Mouse (Mus musculus): ENCODE data around the gene Ccn6. TPM values are rescaled to one million over a fixed set of nuclear protein-coding genes. Genes with fewer than 3 reads are reported as not detected.
"Not testable (repeated sequence)": the region's sequence is repeated elsewhere in the genome, so short reads cannot be mapped to it uniquely, and the experiment has no call there.

Ccn6 gene
- polyA plus RNA-seq (2012; rRNA removed), result not detected in 2 replicates

GRCm38 (mm10) chr10:39163694-39164093 is at the start of gene Ccn6:
Gene Ccn6, minus strand, starts transcription at chr10:39163794.
- TF ChIP-seq CTCF (IDR thresholded peaks at IDR 0.05; ENCODE audit: borderline replicate concordance, control insufficient read depth, extremely low read depth, insufficient read depth, low read length, poor library complexity) (no peak), POLR2A (IDR thresholded peaks at IDR 0.05; ENCODE audit: control insufficient read depth, extremely low read depth, insufficient read depth, low read length, poor library complexity) (no peak)
- Histone ChIP-seq H3K4me1 (replicated peaks; ENCODE audit: control insufficient read depth, insufficient read depth, low read length) (peaks cover 5% of the 10 kb centered on the region; the same call in 1 of the 2 replicates), H3K4me3 (ENCODE audit: control insufficient read depth, insufficient read depth, low read length) (no peak within 1 kb of the TSS), H3K36me3 (ENCODE audit: control insufficient read depth, insufficient read depth, low read length) (no peaks in the 10 kb centered on the region), H3K27me3 (ENCODE audit: control insufficient read depth, insufficient read depth, low read length) (no peaks in the 10 kb centered on the region), H3K27ac (ENCODE audit: control insufficient read depth, insufficient read depth, low read length) (no peak within 1 kb of the TSS)
- 97% methylated on average over 10 of the region's 10 CpGs for WGBS
- no peak for DNase-seq

DNA sequence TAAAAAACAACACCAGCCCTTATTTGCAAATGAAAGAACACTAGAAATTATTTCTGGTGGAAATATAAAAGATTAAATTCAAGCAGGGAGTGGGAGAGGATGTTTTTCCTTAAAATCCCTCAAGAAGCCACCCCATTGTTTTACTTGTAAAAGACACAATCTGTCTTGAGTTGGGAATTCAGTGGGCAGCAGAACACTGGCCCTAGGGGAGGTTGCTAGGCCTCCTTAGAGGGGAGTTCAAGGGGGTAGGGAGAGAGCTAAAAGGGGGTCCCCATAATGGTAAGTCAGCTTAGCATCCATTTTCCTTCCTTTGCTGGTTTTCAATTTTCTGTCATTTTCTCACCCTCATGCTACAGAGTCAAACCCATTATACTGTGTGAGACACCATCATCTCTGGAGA is 46.4 kb upstream of the Ccn6 start:
- Histone ChIP-seq H3K36me3 (ENCODE audit: control insufficient read depth, insufficient read depth, low read length) (no peaks in the 10 kb centered on the region), H3K4me3 (ENCODE audit: control insufficient read depth, insufficient read depth, low read length) (no peak overlapping the region), H3K27ac (ENCODE audit: control insufficient read depth, insufficient read depth, low read length) (no peak overlapping the region), H3K27me3 (ENCODE audit: control insufficient read depth, insufficient read depth, low read length) (no peaks in the 10 kb centered on the region), H3K4me1 (replicated peaks; ENCODE audit: control insufficient read depth, insufficient read depth, low read length) (no peaks in the 10 kb centered on the region)
- no peak for DNase-seq
- TF ChIP-seq CTCF (IDR thresholded peaks at IDR 0.05; ENCODE audit: borderline replicate concordance, control insufficient read depth, extremely low read depth, insufficient read depth, low read length, poor library complexity) (no peak), POLR2A (IDR thresholded peaks at IDR 0.05; ENCODE audit: control insufficient read depth, extremely low read depth, insufficient read depth, low read length, poor library complexity) (no peak)

DNA sequence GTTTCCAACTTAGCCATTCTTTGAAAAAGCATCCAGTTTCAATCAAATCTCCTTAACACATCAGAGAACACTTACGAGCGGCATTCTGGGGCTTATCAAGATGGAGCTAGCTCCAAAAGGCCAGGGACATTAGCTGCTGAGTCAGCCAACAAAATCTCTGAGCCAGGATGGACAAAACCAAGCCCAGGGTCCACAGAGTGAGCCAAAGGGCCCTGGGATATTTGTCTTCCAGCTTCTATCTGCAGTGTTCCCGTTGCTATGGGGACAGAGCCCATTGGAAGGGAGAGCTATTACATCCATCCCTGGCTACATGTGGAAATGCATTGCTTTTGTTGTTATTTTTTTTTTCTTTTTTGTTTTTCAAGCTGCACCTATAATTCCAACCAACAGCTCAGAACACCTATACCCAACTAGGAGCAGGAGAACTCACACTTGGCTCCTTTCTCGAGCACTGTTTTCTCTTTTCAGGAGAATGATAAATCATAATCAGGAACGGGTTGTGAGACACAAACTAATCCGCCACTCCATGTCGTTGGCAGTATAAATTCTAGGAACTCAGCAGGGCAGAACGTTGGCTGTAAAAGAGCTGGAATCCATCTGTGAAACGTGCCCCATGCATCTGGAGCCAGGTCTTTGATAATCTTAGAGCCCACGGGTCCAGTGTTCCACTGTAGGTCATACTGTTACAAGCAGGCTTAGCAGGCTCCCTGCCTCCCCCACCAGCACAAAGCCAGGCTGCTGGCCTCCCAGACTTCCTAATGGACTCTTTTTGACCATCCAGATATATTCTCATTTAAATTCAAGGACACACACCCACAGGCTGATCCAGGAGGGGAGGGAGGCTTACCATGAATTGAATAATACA is 45.8 kb upstream of the Ccn6 start:
- TF ChIP-seq CTCF (IDR thresholded peaks at IDR 0.05; ENCODE audit: borderline replicate concordance, control insufficient read depth, extremely low read depth, insufficient read depth, low read length, poor library complexity), result no peak
- TF ChIP-seq POLR2A (IDR thresholded peaks at IDR 0.05; ENCODE audit: control insufficient read depth, extremely low read depth, insufficient read depth, low read length, poor library complexity), result no peak
- Histone ChIP-seq H3K4me1 (replicated peaks; ENCODE audit: control insufficient read depth, insufficient read depth, low read length) (no peaks in the 10 kb centered on the region), H3K36me3 (ENCODE audit: control insufficient read depth, insufficient read depth, low read length) (no peaks in the 10 kb centered on the region), H3K27ac (ENCODE audit: control insufficient read depth, insufficient read depth, low read length) (no peak overlapping the region), H3K27me3 (ENCODE audit: control insufficient read depth, insufficient read depth, low read length) (no peaks in the 10 kb centered on the region), H3K4me3 (ENCODE audit: control insufficient read depth, insufficient read depth, low read length) (no peak overlapping the region)
- WGBS, result 91% methylated on average over 10 of the region's 10 CpGs
- no peak for DNase-seq

DNA sequence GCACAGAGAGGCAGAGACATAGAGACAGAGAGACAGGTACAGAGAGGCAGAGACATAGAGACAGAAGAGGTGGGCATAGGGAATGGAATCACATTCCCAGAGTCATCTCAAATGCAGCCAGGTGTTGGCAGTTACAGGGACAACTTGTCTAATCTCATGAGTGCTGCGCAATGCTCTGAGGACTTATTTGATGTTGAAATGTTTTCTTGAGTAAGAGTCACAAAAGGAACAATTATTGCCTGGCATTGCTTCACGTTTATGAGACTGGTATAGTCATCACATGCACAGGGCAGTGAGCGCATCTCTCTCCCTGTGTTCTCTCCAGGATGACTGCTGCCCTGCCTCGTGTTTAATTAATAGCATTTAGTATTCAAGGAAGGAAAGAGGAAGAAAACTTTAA is 45.1 kb upstream of the Ccn6 start:
- H3K4me1 ChIP-seq (replicated peaks; ENCODE audit: control insufficient read depth, insufficient read depth, low read length), result no peaks in the 10 kb centered on the region
- no peak overlapping the region for H3K4me3 ChIP-seq (ENCODE audit: control insufficient read depth, insufficient read depth, low read length)
- no peak overlapping the region for H3K27ac ChIP-seq (ENCODE audit: control insufficient read depth, insufficient read depth, low read length)
- WGBS, result 85% methylated on average over 4 of the region's 4 CpGs
- H3K36me3 ChIP-seq (ENCODE audit: control insufficient read depth, insufficient read depth, low read length), result no peaks in the 10 kb centered on the region
- no peaks in the 10 kb centered on the region for H3K27me3 ChIP-seq (ENCODE audit: control insufficient read depth, insufficient read depth, low read length)
- TF ChIP-seq CTCF (IDR thresholded peaks at IDR 0.05; ENCODE audit: borderline replicate concordance, control insufficient read depth, extremely low read depth, insufficient read depth, low read length, poor library complexity) (no peak), POLR2A (IDR thresholded peaks at IDR 0.05; ENCODE audit: control insufficient read depth, extremely low read depth, insufficient read depth, low read length, poor library complexity) (no peak)
- DNase-seq, result no peak

- H3K4me1 ChIP-seq (replicated peaks; ENCODE audit: control insufficient read depth, insufficient read depth, low read length), result no peaks in the 10 kb centered on the region
- no peak overlapping the region for H3K27ac ChIP-seq (ENCODE audit: control insufficient read depth, insufficient read depth, low read length)
- WGBS, result 82% methylated on average over 3 of the region's 3 CpGs
- DNase-seq, result no peak
- no peak overlapping the region for H3K4me3 ChIP-seq (ENCODE audit: control insufficient read depth, insufficient read depth, low read length)
- TF ChIP-seq CTCF (IDR thresholded peaks at IDR 0.05; ENCODE audit: borderline replicate concordance, control insufficient read depth, extremely low read depth, insufficient read depth, low read length, poor library complexity), result no peak
- H3K36me3 ChIP-seq (ENCODE audit: control insufficient read depth, insufficient read depth, low read length), result no peaks in the 10 kb centered on the region
- H3K27me3 ChIP-seq (ENCODE audit: control insufficient read depth, insufficient read depth, low read length), result no peaks in the 10 kb centered on the region
Measured at GRCm38 (mm10) chr10:39207310-39207855, 43.8 kb upstream of the Ccn6 start.

- DNase-seq, result no peak
- 65% methylated on average over 4 of the region's 4 CpGs for WGBS
- H3K27ac ChIP-seq (ENCODE audit: control insufficient read depth, insufficient read depth, low read length), result no peak overlapping the region
- TF ChIP-seq CTCF (IDR thresholded peaks at IDR 0.05; ENCODE audit: borderline replicate concordance, control insufficient read depth, extremely low read depth, insufficient read depth, low read length, poor library complexity), result no peak
- no peak for TF ChIP-seq POLR2A (IDR thresholded peaks at IDR 0.05; ENCODE audit: control insufficient read depth, extremely low read depth, insufficient read depth, low read length, poor library complexity)
- no peaks in the 10 kb centered on the region for H3K36me3 ChIP-seq (ENCODE audit: control insufficient read depth, insufficient read depth, low read length)
- H3K27me3 ChIP-seq (ENCODE audit: control insufficient read depth, insufficient read depth, low read length), result no peaks in the 10 kb centered on the region
- no peak overlapping the region for H3K4me3 ChIP-seq (ENCODE audit: control insufficient read depth, insufficient read depth, low read length)
- H3K4me1 ChIP-seq (replicated peaks; ENCODE audit: control insufficient read depth, insufficient read depth, low read length), result no peaks in the 10 kb centered on the region
Measured at GRCm38 (mm10) chr10:39202490-39202889, 38.9 kb upstream of the Ccn6 start.

DNA sequence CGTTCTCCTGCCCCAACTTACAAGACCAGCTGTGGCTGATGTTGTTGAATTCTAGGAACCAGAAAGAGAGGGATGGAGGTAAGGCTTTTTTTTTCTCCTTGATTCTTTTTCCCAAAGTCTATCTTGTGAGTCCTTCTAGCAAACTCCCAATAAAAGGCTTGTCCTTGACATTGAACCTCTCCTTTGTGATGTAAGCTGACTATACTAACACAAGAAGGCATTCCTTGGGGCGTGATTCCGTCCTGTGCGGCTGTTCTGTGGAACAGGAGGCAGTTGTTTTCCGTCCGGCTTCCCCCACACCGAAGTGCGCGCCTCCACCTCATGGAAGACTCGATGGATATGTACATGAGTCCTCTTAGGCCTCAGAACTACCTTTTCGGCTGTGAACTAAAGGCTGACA is 34.6 kb upstream of the Ccn6 start:
- 94% methylated on average over 11 of the region's 11 CpGs for WGBS
- DNase-seq; H3K27ac ChIP-seq (ENCODE audit: control insufficient read depth, insufficient read depth, low read length); H3K36me3 ChIP-seq (ENCODE audit: control insufficient read depth, insufficient read depth, low read length); H3K4me1 ChIP-seq (replicated peaks; ENCODE audit: control insufficient read depth, insufficient read depth, low read length); H3K4me3 ChIP-seq (ENCODE audit: control insufficient read depth, insufficient read depth, low read length); H3K27me3 ChIP-seq (ENCODE audit: control insufficient read depth, insufficient read depth, low read length): not testable (repeated sequence)

Measured in thymus, adult 2 months (tissue).